Mouse (Mus musculus) left cerebral cortex, postnatal 14 days (tissue): ENCODE measurements at regions not wholly inside any gene's neighbourhood (a gene's known extent, or its start where the extent isn't known, plus 50 kb on each side); places are given as distances from the start of the nearest gene placed in this dataset.

Source experiments
- DNase-seq, 2 experiments: peaks; one replicate each; pipeline ENCODE4 v3.0.0; 2021 to 2022; ENCODE audit warnings: low spot score in 2 of 2, mixed read lengths in 1 of 2
- intact Hi-C: fragments of 180-260 bp; cut with DNase I; formaldehyde crosslinking; loops from one replicate; pipeline ENCODE4 v1.15.1; 2025

DNA sequence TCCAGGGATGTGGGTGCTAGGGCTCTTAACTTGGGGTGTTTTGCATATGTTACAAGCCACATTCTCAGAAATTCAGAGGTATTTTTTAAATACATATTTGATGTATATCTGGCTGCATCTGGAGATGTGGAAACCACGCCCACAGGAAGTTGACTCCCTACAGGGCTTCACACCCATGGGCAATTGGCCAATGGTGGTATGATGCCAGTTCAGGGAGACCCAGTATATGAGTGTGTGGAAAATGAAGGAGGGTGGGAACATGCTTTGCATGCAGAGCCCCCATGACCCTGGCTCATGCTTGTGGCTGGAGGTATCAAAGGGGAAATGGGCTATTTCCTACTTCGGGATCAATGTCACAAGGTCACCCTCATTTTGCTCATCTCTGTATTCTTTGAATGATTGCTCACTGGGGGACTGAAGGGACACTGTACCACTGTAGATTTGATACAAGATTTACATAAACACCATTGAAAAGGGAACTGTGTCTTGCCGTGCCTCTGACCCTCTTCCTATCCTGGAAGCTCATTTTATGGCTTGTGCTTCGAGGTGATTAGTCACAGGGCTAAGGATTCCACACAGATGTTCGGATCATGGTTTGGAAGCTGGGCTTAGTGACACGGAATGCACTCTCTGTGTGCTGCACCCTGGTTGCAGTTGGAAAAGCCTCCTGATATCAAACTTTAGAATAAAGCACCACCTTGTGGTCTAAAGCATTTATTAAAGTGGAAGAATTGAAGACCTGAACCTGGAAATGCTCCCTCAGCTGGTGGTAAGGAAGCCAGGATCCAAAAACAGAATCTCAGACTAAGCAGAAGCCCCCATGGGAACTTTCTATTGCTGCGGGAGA is 56.8 kb upstream of the Edn1 start:
- DNase-seq, result peak; percentile 55 to 76
- intact Hi-C loops, result loop anchor here (2.0 to 10.0 kb wide), 4 partner anchors 70 to 602 kb away; partner anchors contain the start of gene Hivep1

- no peak for DNase-seq
- intact Hi-C loops, result loop anchor here (2.0 to 10.0 kb wide), 3 partner anchors 71 to 537 kb away; partner anchors contain the start of gene Hivep1
Observed at GRCm38 (mm10) chr13:42245753-42246409, 55.4 kb upstream of the Edn1 start.
